Mouse (Mus musculus) midbrain, postnatal 0 days (tissue): Measurements from ENCODE around the gene Gnai2. TPM values are rescaled to one million over a fixed set of nuclear protein-coding genes. Genes with fewer than 3 reads are reported as not detected.

Source experiments
- ATAC-seq: fragments of 200-750 bp; cut with Nextera tagmentation; 2 replicates; pipeline ENCODE4 v1.8.0; 2017; ENCODE audit warnings: moderate number of reproducible peaks, mild to moderate bottlenecking, moderate TSS enrichment, moderate library complexity; ENCODE audit not compliant: low FRiP score
- DNase-seq: peaks from one replicate; pipeline ENCODE4 v3.0.0-alpha.2; 2015; ENCODE audit warnings: low spot score
- H3K27ac ChIP-seq: fragments of 300-500 bp; sonication (generic); 2 replicates; pipeline ENCODE4 v1.5.1; 2014; ENCODE audit warnings: low read depth, mild to moderate bottlenecking, low read length, mixed read lengths
- H3K27me3 ChIP-seq: fragments of 300-500 bp; sonication (generic); 2 replicates; pipeline ENCODE4 v1.6.1; 2014; ENCODE audit warnings: low read length, control low read depth, mixed read lengths; ENCODE audit not compliant: insufficient read depth
- H3K36me3 ChIP-seq: fragments of 300-500 bp; sonication (generic); 2 replicates; pipeline ENCODE4 v1.6.1; 2014; ENCODE audit warnings: low read length, control low read depth, mixed read lengths; ENCODE audit not compliant: insufficient read depth
- H3K4me1 ChIP-seq: fragments of 300-500 bp; sonication (generic); 2 replicates; pipeline ENCODE4 v1.6.1; 2014; ENCODE audit warnings: mild to moderate bottlenecking, control low read depth, antibody characterized with exemption, low read length, mixed read lengths; ENCODE audit not compliant: insufficient read depth
- H3K4me2 ChIP-seq: fragments of 300-500 bp; sonication (generic); 2 replicates; pipeline ENCODE4 v1.6.1; 2014; ENCODE audit warnings: low read depth, mild to moderate bottlenecking, low read length, mixed read lengths; ENCODE audit not compliant: poor library complexity, severe bottlenecking
- H3K4me3 ChIP-seq: fragments of 300-500 bp; sonication (generic); 2 replicates; pipeline ENCODE4 v1.5.1; 2014; ENCODE audit warnings: low read depth, mild to moderate bottlenecking, low read length, moderate library complexity
- H3K9ac ChIP-seq: fragments of 300-500 bp; sonication (generic); replicated peaks from 2 replicates; pipeline ENCODE4 v1.6.1; 2014; ENCODE audit warnings: mild to moderate bottlenecking, low read length, moderate library complexity, mixed read lengths; ENCODE audit not compliant: poor library complexity, severe bottlenecking
- H3K9me3 ChIP-seq: fragments of 300-500 bp; sonication (generic); 2 replicates; pipeline ENCODE4 v1.6.1; 2016; ENCODE audit warnings: low read length, control low read depth
- CTCF ChIP-seq: IDR thresholded peaks from 2 replicates; pipeline ENCODE4 v1.5.1; 2016; ENCODE audit warnings: antibody characterized with exemption, mild to moderate bottlenecking
- WGBS: fragments of 180-500 bp; shearing (Covaris S2); extraction: QIAGEN DNeasy Blood & Tissue Kit; methylation state at CpG from one replicate; pipeline ENCODE4 v1.1.7; 2014; 5-methylcytosine and 5-hydroxymethylcytosine counted together
- polyA plus RNA-seq: library from polyadenylated mRNA; unstranded; fragments of >200 nt; fragmentation: Nextera tagmentation; extraction: Ambion mirVana; gene quantifications from 2 replicates; pipeline ENCODE4 v1.2.1, GENCODE M21; 2015
- total RNA-seq: library from RNA; depleted of rRNA; stranded (reverse); fragments of >200 nt; gene quantifications from 2 replicates; pipeline ENCODE4 v1.2.3, GENCODE M21; 2014

The Gnai2 gene
- total and polyA plus RNA-seq, 2 experiments from 2014 or later, result 241 to 264 TPM

GRCm38 (mm10) chr9:107640257-107640772 is 5.1 kb upstream of the Gnai2 start:
- Histone ChIP-seq H3K27ac (no peak overlapping the region), H3K4me3 (no peak overlapping the region), H3K27me3 (no peaks in the 10 kb centered on the region), H3K9ac (no peak overlapping the region), H3K9me3 (no peaks in the 10 kb centered on the region), H3K36me3 (no peaks in the 10 kb centered on the region), H3K4me2 (no peak overlapping the region), H3K4me1 (peaks cover 7% of the 10 kb centered on the region; the same call in 1 of the 2 replicates)
- ATAC-seq (no peak), DNase-seq (no peak)
- no peak for TF ChIP-seq CTCF
- WGBS, result 30% methylated on average over 7 of the region's 8 CpGs

- Histone ChIP-seq H3K9ac (0 out of 2 replicates have a peak overlapping the region, but pooled peaks have one; percentile 33), H3K27ac (peak overlapping the region; percentile 70), H3K4me2 (no peak overlapping the region), H3K27me3 (no peaks in the 10 kb centered on the region), H3K36me3 (no peaks in the 10 kb centered on the region), H3K4me1 (peaks cover 14% of the 10 kb centered on the region), H3K4me3 (no peak overlapping the region), H3K9me3 (no peaks in the 10 kb centered on the region)
- ATAC-seq (no peak; the same call in 1 of the 2 replicates), DNase-seq (peak; percentile 79)
- no peak for TF ChIP-seq CTCF
- 13% methylated on average over 7 of the region's 7 CpGs for WGBS
These were observed 1.9 kb upstream of the Gnai2 start for GRCm38 (mm10) chr9:107637070-107637469.

DNA sequence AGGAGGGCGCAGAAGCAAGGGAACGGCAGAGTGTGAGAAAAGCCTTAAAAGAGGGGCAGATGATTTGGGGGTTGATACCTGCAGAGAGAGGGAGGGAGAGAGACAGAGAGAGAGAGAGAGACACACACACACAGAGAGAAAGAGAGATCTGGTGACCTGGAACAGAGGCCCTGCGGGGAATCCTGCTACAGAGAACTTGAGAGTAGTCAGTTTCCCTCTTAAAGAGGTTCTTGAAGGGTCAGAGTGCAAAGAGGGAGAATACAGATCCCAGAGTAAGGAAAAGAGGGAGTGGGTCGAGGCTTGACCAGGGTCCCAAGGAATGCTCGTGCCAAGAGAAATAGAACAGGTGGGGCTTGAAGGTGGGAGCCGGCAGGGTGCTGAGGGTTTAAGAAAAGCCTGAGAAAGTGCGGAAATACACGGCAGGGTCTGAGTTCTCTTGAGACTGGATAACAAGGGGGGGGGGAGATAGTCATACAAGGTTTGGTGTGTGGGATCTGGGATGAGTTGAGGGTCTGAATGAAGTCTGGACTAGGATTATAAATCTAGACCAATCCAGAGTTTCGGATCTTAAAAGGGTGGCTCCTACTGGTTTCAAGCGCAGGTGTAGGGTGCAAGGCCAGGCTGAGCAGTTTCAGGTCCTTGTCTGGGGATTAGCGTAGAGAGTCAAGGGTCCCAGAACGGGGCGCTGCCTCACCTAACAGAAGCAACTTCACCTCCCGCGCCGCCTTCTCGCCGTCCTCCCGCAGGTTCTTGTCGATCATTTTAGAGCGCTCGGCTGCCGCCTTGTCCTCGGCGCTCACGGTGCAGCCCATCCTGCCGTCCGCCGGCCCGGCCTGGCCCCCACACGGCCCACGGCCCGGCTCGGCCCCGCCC is 525 bp downstream of the Gnai2 start:
- Histone ChIP-seq H3K27me3 (no peaks in the 10 kb centered on the region), H3K36me3 (no peaks in the 10 kb centered on the region), H3K4me2 (peak overlapping the region; percentile 98), H3K4me3 (peak overlapping the region; percentile 80), H3K4me1 (peaks cover 33% of the 10 kb centered on the region), H3K9me3 (no peaks in the 10 kb centered on the region), H3K9ac (peak overlapping the region; percentile 87), H3K27ac (peak overlapping the region; percentile 95)
- DNase-seq (no peak), ATAC-seq (peak; percentile 1; the same call in 1 of the 2 replicates)
- TF ChIP-seq CTCF, result no peak
- under 1% methylated on average over 35 of the region's 35 CpGs for WGBS

DNA sequence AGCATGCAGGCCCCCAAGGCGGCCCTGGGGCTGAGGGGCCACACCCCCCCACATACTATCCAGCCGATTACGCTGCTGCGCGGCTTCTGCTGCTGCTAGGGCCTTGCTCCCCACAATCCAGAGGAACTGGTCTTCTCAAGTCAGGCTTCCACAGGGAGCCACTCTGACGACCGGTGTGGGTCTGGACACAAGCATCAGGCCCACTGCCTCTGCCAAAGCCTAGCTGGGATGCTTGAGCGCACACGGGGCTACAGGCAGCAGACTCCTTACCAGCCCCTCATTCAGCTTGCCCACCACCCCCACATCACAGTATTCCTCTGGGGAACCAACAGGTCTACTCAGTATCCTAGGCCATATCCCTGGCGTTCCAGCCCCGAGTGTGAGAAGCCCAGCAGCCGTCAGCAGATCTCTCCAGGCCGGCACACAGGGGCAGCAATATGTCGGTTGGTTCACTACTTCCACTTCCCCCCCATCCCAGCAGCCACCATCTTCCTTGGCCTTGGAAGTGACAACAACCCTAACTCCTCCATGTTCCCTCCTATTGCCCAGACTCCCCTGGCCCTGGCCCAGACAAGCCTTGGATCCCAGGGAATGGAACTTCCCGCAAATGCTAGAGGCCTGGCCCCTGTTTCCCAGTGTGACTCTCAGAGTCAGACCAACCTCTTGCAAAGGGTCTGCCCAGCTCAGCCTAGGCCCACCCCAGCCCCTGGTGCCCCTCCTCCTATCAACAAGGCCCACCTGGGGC is 1.3 kb downstream of the Gnai2 start:
- H3K9me3 ChIP-seq, result no peaks in the 10 kb centered on the region
- no peaks in the 10 kb centered on the region for H3K27me3 ChIP-seq
- TF ChIP-seq CTCF, result no peak
- under 1% methylated on average over 15 of the region's 15 CpGs for WGBS
- H3K27ac ChIP-seq, result peak overlapping the region; percentile 95
- no peak for ATAC-seq
- peak overlapping the region; percentile 80 for H3K4me3 ChIP-seq
- H3K36me3 ChIP-seq, result no peaks in the 10 kb centered on the region
- peak overlapping the region; percentile 98 for H3K4me2 ChIP-seq
- peaks cover 38% of the 10 kb centered on the region for H3K4me1 ChIP-seq
- peak overlapping the region; percentile 87 for H3K9ac ChIP-seq
- DNase-seq, result no peak

GRCm38 (mm10) chr9:107633091-107633660 is 2.0 kb downstream of the Gnai2 start:
- peak overlapping the region; percentile 98 for H3K4me2 ChIP-seq
- H3K4me3 ChIP-seq, result peak overlapping the region; percentile 80
- peak overlapping the region; percentile 95 for H3K27ac ChIP-seq
- ATAC-seq, result peak; percentile 18; the same call in 1 of the 2 replicates
- WGBS, result under 1% methylated on average over 33 of the region's 33 CpGs
- H3K27me3 ChIP-seq, result no peaks in the 10 kb centered on the region
- H3K36me3 ChIP-seq, result no peaks in the 10 kb centered on the region
- peak overlapping the region; percentile 87 for H3K9ac ChIP-seq
- peak; percentile 70 for DNase-seq
- H3K9me3 ChIP-seq, result no peaks in the 10 kb centered on the region
- H3K4me1 ChIP-seq, result peaks cover 42% of the 10 kb centered on the region
- TF ChIP-seq CTCF, result no peak
